Mouse (Mus musculus): ENCODE measurements around the gene Guf1.

DNA sequence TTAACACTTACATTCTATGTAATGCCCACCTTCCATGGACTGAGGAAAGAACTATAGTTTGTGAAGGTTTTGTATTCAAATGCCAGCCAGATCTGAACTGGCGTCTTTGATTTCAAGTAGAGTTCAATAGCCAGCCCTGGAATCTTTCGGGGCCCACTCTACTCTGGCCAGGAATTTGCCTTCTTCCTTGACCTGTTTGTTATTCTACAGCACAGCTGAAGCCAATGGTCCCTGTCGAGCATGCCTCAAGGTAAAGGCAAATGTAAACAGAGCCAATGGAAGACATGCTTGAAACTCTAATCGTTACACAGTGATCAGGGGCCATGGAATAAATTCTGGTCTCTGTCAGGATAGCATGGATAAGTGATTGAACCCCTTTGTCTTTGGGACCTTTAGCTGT, 44.5 kb upstream of the Guf1 start:
- TF ChIP-seq CTCF (IDR thresholded peaks at IDR 0.05; ENCODE audit: borderline replicate concordance, extremely low read depth, insufficient read depth, insufficient read length) (no peak), POLR2A (IDR thresholded peaks at IDR 0.05; ENCODE audit: borderline replicate concordance, extremely low read depth, insufficient read depth, insufficient read length, poor library complexity, severe bottlenecking) (no peak)
